Mouse (Mus musculus) hindbrain, embryonic 11.5 days (tissue): ENCODE results near the gene Ppp5c. TPM values are rescaled to one million over a fixed set of nuclear protein-coding genes. Genes with fewer than 3 reads are reported as not detected.
"Not testable (repeated sequence)": the region's sequence is repeated elsewhere in the genome, so short reads cannot be mapped to it uniquely, and the experiment has no call there.

ENCODE experiments used
- ATAC-seq: fragments of 200-750 bp; cut with Nextera tagmentation; 2 replicates; pipeline ENCODE4 v1.8.0; 2017; ENCODE audit warnings: mild to moderate bottlenecking, moderate TSS enrichment, moderate library complexity; ENCODE audit not compliant: low FRiP score
- DNase-seq: peaks from one replicate; pipeline ENCODE4 v3.0.0-alpha.2; 2015; ENCODE audit warnings: low spot score
- H3K27ac ChIP-seq: fragments of 300-500 bp; sonication (generic); 2 replicates; pipeline ENCODE4 v1.5.1; 2014; ENCODE audit warnings: mild to moderate bottlenecking, low read depth, low read length
- H3K27me3 ChIP-seq: fragments of 300-500 bp; sonication (generic); 2 replicates; pipeline ENCODE4 v1.6.1; 2014; ENCODE audit warnings: mild to moderate bottlenecking, low read length, moderate library complexity, mixed read lengths; ENCODE audit not compliant: control insufficient read depth, insufficient read depth
- H3K36me3 ChIP-seq: fragments of 300-500 bp; sonication (generic); 2 replicates; pipeline ENCODE4 v1.6.1; 2014; ENCODE audit warnings: mild to moderate bottlenecking, low read length, moderate library complexity, mixed read lengths; ENCODE audit not compliant: control insufficient read depth, insufficient read depth
- H3K4me1 ChIP-seq: fragments of 300-500 bp; sonication (generic); replicated peaks from 2 replicates; pipeline ENCODE4 v1.6.1; 2014; ENCODE audit warnings: low read length, mixed read lengths; ENCODE audit not compliant: control insufficient read depth, insufficient read depth
- H3K4me2 ChIP-seq: fragments of 300-500 bp; sonication (generic); replicated peaks from 2 replicates; pipeline ENCODE4 v1.6.1; 2014; ENCODE audit warnings: mild to moderate bottlenecking, low read depth, low read length
- H3K4me3 ChIP-seq: fragments of 300-500 bp; sonication (generic); 2 replicates; pipeline ENCODE4 v1.5.1; 2014; ENCODE audit warnings: low read depth, low read length
- H3K9ac ChIP-seq: fragments of 300-500 bp; sonication (generic); 2 replicates; pipeline ENCODE4 v1.6.1; 2014; ENCODE audit warnings: low read depth, low read length
- H3K9me3 ChIP-seq: fragments of 300-500 bp; sonication (generic); 2 replicates; pipeline ENCODE4 v1.6.1; 2016; ENCODE audit warnings: low read length; ENCODE audit not compliant: control insufficient read depth
- WGBS: fragments of 180-500 bp; shearing (Covaris S2); extraction: QIAGEN DNeasy Blood & Tissue Kit; methylation state at CpG from one replicate; pipeline ENCODE4 v1.1.7; 2014; 5-methylcytosine and 5-hydroxymethylcytosine counted together
- polyA plus RNA-seq: library from polyadenylated mRNA; unstranded; fragments of >200 nt; fragmentation: Nextera tagmentation; extraction: Ambion mirVana; gene quantifications from 2 replicates; pipeline ENCODE4 v1.2.1, GENCODE M21; 2014

Ppp5c gene
- polyA plus RNA-seq: 96.9 and 97.3 TPM in 2 replicates

DNA sequence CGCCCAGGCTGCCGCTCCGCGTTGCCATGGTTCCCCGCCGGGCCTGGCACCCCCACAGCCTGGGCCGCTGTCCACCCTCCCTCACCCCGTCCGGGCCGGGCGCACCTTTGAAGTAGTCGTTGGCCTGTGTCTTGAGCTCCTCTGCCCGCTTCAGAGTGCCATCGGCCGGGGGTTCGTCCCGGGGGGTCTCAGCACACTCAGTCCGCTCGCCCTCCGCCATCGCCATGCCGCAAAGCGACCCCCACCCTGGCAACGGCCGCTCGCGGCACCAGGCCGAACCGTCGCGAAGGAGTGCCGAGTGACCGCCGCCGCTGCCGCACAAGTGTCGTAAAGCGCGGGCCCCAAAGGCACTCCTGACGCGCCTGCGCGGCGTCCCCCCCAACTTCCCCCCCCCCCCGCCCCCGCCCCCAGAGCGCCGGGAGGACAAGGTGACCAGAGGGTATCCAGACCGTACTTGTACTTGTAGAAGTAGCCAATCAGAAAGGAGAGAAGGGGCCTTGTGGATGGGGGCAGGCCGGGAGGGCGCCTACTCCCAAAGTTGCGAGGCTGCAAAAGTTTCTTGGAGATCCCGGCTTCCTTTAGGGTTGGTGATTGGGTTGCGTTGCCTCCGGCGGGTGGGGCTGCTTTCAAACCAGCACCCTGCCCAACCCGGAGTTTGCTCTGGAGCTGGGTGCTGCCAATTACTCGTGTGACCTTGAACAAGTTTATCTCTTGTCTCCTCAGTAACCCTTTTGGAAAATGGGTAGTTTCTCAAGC is at the start of gene Ppp5c:
TSS of gene Ppp5c (minus strand) at position 337 of the 756 bp plus-strand sequence.
- peaks cover 3% of the 10 kb centered on the region for H3K4me1 ChIP-seq
- H3K4me3 ChIP-seq: peak within 1 kb of the TSS; percentile 82
- H3K27me3 ChIP-seq: no peaks in the 10 kb centered on the region
- DNase-seq (peak; percentile 91), ATAC-seq (peak; percentile 92)
- H3K36me3 ChIP-seq: no peaks in the 10 kb centered on the region
- no peaks in the 10 kb centered on the region for H3K9me3 ChIP-seq
- H3K27ac ChIP-seq: peak within 1 kb of the TSS; percentile 67; the same call in 1 of the 2 replicates
- WGBS: under 1% methylated on average over 51 of the region's 58 CpGs
- H3K9ac ChIP-seq: peak within 1 kb of the TSS; percentile 80
- H3K4me2 ChIP-seq: peak within 1 kb of the TSS; percentile 69

DNA sequence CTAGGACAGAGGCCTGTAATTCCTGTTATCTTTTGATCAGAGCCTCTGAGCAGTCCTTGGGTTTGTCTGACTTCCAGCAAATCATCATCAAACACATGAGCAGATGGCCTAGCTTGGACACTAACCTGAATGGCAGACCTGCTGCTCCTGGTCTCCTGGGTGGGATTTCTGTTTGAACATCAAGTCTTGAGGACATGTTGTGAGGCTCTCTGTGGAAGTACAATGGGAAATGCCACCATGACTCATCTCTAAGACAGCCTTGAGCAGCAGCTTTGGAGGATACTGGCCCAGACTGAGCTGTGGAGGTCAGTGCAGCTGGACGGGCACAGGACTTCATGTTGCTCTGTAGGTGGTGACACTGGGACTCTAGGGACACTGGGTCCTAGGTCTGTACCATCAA is 48.8 kb upstream of the Ppp5c start:
- Histone ChIP-seq H3K4me2 (no peak overlapping the region), H3K27ac (no peak overlapping the region), H3K9me3 (no peaks in the 10 kb centered on the region), H3K4me3 (no peak overlapping the region), H3K27me3 (no peaks in the 10 kb centered on the region), H3K36me3 (no peaks in the 10 kb centered on the region), H3K9ac (no peak overlapping the region), H3K4me1 (no peaks in the 10 kb centered on the region)
- 88% methylated on average over 1 of the region's 1 CpGs for WGBS
- DNase-seq (no peak), ATAC-seq (no peak)

DNA sequence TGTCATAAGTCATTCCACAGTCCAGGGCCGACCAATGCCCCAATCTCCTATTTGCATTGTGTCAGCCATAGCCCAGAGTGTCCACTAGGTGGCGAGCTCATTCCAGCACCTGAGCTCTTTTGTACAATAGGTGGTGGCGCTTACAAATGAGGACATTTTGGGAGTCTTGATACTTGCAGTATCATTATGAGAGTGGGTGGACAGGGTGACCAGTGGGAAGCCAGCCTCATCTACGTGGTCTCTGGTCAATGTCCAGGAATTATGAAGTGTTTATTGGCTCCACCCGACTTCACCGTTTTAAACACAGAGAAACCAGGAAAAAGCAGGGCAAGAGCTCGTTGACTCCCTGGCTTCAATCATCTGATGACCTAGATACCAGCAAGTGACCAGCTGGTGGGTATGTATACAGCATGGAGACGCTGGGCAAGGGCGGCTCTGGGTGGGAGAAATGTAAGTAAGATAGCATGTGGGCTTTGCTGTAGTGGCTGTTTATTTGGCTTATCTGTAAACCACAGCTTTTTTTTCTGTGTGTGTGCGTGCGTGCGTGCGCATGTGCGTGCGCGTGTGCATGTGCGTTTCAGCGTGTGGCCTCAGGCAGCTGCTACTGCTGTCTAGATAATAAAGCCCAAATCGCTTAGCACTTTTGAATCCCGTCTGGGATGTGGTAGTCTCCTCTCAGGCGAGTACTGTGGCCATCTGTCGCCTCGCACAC is 46.3 kb upstream of the Ppp5c start, which contains the start of gene Psg16:
TSS of gene Psg16 (plus strand) at position 137 of the 712 bp plus-strand sequence.
- no peaks in the 10 kb centered on the region for H3K4me1 ChIP-seq
- WGBS: 74% methylated on average over 23 of the region's 23 CpGs
- H3K4me2 ChIP-seq: no peak within 1 kb of the TSS
- DNase-seq (peak; percentile 73), ATAC-seq (peak; percentile 59)
- H3K27ac ChIP-seq: no peak within 1 kb of the TSS
- H3K27me3 ChIP-seq: no peaks in the 10 kb centered on the region
- H3K4me3 ChIP-seq: no peak within 1 kb of the TSS
- no peak within 1 kb of the TSS for H3K9ac ChIP-seq
- H3K9me3 ChIP-seq: no peaks in the 10 kb centered on the region
- H3K36me3 ChIP-seq: no peaks in the 10 kb centered on the region

DNA sequence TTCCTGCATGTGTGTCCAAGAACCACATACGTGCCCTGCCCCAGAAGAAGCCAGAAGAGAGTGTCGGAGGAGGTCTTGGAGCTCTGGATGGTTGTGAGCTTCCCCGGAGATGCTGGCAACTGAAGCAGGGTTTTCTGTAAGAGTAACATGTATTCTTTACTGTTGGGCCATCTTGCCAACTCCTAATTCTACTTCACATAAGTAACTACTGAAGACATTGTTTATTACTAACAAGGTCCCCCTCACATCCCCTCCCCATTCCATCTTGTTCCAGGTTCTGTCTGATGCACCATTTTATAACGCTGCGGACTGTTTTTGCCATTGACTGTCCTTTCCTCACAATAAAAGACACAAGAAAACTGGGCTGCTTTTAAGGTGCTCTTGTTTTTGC is 45.8 kb upstream of the Ppp5c start:
- no peak for ATAC-seq
- H3K27me3 ChIP-seq: no peaks in the 10 kb centered on the region
- no peaks in the 10 kb centered on the region for H3K9me3 ChIP-seq
- WGBS: 59% methylated on average over 5 of the region's 5 CpGs
- H3K4me3 ChIP-seq: no peak overlapping the region
- H3K27ac ChIP-seq: no peak overlapping the region
- H3K9ac ChIP-seq: no peak overlapping the region
- H3K4me2 ChIP-seq: no peak overlapping the region
- DNase-seq: no peak
- no peaks in the 10 kb centered on the region for H3K36me3 ChIP-seq
- no peaks in the 10 kb centered on the region for H3K4me1 ChIP-seq

DNA sequence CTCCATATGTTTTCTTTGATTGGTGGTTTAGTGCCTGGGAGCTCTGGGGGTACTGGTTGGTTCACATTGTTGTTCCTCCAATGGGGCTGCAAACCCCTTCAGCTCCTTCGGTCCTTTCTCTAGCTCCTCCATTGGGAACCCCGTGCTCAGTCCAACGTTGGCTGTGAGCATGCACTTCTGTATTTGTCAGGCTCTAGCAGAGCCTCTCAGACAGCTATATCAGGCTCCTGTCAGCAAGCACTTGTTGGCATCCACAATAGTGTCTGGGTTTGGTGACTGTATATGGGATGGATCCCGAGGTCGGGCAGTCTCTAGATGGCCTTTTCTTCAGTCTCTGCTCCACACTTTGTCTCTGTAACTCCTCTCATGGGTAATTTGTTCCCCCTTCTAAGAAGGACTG is 39.9 kb upstream of the Ppp5c start:
- DNase-seq, H3K27me3 ChIP-seq, ATAC-seq, H3K9me3 ChIP-seq, H3K9ac ChIP-seq, H3K4me1 ChIP-seq, H3K36me3 ChIP-seq, H3K4me3 ChIP-seq, H3K27ac ChIP-seq, H3K4me2 ChIP-seq: not testable (repeated sequence)
- 56% methylated on average over 5 of the region's 5 CpGs for WGBS

DNA sequence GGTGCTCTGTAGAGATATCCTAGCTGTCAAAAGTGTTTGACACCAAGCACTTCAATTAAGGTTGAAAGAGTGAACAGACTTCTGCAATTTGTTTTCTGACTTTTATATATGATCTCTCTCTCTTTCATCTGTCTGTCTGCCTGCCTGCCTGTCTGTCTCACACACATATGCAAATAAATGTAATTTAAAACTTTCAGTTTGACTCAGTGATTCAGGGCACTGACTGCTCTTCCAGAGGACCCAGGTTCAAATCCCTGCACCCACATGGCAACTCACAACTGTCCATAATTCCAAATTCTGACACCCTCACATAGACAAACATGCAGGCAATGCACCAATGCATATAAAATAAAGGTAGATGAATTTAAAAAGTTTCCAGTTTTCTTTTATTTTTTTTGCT is 39.3 kb upstream of the Ppp5c start:
- Histone ChIP-seq H3K4me3 (no peak overlapping the region), H3K9me3 (no peaks in the 10 kb centered on the region), H3K4me1 (no peaks in the 10 kb centered on the region), H3K9ac (no peak overlapping the region), H3K27ac (no peak overlapping the region), H3K27me3 (peaks cover 7% of the 10 kb centered on the region; the same call in 1 of the 2 replicates), H3K36me3 (no peaks in the 10 kb centered on the region), H3K4me2 (no peak overlapping the region)
- DNase-seq: no peak
- no peak for ATAC-seq

DNA sequence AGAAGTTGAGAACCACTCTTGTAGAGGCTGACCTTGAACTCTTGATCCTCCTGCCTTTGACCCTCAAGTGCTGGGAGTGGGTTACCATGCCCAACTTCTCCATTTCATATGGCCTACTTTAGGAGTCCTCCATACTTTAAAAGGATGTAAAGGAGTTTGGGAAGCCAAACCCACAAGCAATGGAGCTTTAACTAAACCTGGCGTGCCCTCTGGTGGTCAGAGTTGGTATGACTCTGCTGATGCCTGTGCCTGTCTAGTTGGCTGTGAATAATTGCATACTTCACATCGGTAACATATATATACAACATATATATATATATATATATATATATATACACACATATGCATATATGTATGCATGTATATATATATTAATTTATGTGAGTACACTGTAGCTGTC is 38.7 kb upstream of the Ppp5c start:
- no peaks in the 10 kb centered on the region for H3K9me3 ChIP-seq
- no peak overlapping the region for H3K9ac ChIP-seq
- no peaks in the 10 kb centered on the region for H3K4me1 ChIP-seq
- no peaks in the 10 kb centered on the region for H3K36me3 ChIP-seq
- H3K4me2 ChIP-seq: no peak overlapping the region
- 16% methylated on average over 2 of the region's 2 CpGs for WGBS
- peaks cover 7% of the 10 kb centered on the region; the same call in 1 of the 2 replicates for H3K27me3 ChIP-seq
- ATAC-seq (no peak), DNase-seq (peak; percentile 85)
- H3K27ac ChIP-seq: no peak overlapping the region
- H3K4me3 ChIP-seq: no peak overlapping the region

DNA sequence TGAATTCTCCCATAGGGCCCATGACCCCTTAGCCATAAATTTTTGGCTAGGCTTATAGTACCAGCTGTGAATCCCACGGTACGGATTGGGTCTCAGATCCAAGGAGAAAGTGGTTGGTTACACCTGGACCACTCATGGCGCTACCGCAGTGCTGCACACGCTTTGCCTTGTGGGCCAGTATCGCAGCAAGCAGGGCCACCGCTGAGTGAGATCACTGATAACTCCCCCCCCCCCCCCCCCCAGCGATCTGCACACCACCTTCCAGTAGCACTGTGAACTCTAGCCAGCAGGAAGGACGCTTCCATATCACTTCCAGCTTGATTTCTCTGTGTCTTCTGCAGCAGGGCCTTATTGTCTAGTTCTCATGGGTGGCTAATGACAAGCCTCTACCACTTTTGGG is 37.9 kb upstream of the Ppp5c start:
- peaks cover 7% of the 10 kb centered on the region for H3K27me3 ChIP-seq
- H3K36me3 ChIP-seq: no peaks in the 10 kb centered on the region
- DNase-seq (no peak), ATAC-seq (no peak)
- no peaks in the 10 kb centered on the region for H3K4me1 ChIP-seq
- no peak overlapping the region for H3K9ac ChIP-seq
- WGBS: 86% methylated on average over 9 of the region's 9 CpGs
- no peak overlapping the region for H3K4me2 ChIP-seq
- H3K4me3 ChIP-seq: no peak overlapping the region
- H3K27ac ChIP-seq: no peak overlapping the region
- H3K9me3 ChIP-seq: no peaks in the 10 kb centered on the region
